Mouse (Mus musculus) gastrocnemius, postnatal 14 days (tissue): ENCODE data around the gene Pla2g16. TPM values are rescaled to one million over a fixed set of nuclear protein-coding genes. Genes with fewer than 3 reads are reported as not detected.

Source experiments
- DNase-seq: peaks from one replicate; pipeline ENCODE4 v3.0.0; 2021; ENCODE audit warnings: mixed read lengths
- intact Hi-C: fragments of 180-260 bp; cut with DNase I; formaldehyde crosslinking; loops from one replicate; pipeline ENCODE4 v1.15.1; 2025; ENCODE audit warnings: low total_unique reads
- total RNA-seq, 2 experiments: library from RNA; stranded (reverse); gene quantifications; 2 replicates each; pipeline ENCODE4 v1.2.3; 2021

The Pla2g16 gene
- total RNA-seq, 2 experiments from 2014 or later, result 55.0 to 57.6 TPM

DNA sequence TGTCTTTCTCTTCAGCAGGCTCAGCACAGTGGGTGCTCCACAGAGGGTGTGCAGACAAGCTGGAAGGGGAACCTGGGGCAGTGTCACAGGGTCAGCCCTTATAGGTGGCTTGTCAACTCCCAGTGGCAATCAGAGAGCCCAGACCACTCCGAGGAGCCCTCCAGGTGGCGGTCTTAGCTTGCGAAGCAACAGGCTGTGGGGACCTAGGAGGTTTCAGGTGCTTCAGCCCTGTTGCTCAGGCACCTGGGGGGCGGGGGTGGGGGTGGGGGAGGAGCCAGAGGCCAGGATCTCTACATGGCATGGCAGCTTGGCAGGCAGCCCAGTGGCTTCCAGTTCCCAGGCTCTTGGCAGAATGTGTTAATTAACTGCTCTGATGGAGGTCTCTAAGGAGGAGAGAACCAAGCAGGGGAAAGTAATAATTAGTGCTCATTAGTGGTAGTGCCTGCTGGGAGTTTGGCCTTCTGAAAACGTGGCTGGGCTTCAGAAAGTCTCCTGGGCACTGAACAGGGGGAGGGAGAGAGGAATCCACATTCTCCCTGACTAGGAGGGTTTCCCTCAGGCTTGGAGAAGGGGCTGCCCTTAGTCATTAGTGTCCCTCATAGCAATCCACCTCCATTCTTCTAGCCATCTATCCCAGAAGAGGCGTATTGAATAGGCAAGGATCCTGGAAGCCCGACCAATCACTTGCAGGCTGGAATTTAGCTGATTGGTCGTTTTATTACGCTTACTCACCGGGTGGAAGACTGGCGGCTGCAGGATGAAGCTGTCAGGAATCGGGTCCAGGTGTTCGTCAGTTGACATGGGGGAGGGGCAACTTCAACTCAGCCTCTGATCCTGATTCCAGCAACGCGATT, 48.9 kb downstream of the Pla2g16 start:
- intact Hi-C loops, result no loop called here
- no peak for DNase-seq

DNA sequence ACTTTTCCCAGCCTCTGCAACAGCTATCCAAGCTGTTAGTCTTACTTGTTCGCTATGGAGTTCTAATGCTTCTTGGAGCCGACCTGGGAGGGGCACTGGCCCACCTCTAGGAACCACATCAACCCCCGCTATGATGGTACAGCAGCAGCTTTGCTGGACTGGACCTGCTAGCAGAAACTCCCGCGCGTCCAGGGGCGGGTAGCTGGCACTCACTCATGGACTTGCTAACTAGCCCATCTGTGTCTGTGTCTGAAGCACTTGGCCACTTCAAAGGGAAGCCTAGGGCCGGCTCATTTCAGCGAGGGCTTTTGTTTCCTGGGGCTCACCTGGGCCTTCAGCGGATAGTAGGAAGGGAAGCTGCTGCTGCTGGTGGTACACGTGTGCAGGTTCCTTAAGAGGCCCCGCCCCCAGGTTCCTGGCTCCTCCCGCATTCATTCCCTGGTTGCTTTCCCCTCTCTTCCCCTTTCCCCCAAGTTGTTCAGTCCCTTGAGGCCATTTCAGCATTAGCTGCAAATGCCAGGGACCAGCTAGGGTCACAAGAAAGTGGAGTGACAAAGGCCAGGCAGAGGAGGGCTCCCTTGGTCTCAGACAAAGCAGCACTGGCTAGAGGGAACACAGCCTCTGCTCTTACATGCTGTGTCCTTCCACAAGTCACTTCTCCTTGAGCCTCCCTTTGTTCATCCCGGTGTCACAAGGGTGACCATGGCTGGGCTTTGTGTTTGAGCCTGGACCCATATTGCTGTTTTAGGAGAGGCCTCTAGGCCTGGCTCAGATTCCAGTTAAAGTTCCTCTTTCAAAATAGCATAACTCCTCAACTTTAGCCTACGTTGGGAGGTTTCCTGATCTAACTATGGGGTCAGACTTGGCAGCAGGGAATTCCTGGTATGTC, 49.8 kb downstream of the Pla2g16 start, which contains the start of gene Lgals12:
TSS of gene Lgals12 (minus strand) at position 393 of the 889 bp plus-strand sequence.
- no peak for DNase-seq
- intact Hi-C loops, result no loop called here

DNA sequence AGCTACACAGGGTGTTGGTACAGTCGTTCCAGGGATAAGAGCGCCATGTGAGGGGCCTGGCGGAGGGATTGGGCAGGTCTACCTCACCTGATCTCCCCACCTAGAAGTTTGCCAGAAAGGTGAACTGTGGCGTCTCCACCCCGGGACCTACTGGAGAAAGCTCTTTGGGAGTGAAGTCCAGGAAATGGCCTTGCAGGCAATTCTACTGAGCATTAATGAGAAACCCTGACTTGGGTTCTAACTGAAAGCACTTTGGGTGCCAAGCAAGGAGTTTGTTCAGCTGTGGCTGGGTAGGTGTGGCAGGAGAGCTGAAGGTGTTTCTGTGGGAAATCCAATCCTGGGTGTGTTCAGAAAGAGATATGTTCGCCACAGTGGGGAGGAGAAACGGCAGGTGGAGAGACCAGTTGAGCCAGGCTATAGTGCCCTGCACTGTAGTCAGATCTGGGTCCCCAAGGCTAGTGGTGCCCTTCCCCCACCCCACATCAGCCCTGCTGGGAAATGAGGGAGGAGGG, 50.5 kb downstream of the Pla2g16 start:
- no peak for DNase-seq
- intact Hi-C loops, result no loop called here

DNA sequence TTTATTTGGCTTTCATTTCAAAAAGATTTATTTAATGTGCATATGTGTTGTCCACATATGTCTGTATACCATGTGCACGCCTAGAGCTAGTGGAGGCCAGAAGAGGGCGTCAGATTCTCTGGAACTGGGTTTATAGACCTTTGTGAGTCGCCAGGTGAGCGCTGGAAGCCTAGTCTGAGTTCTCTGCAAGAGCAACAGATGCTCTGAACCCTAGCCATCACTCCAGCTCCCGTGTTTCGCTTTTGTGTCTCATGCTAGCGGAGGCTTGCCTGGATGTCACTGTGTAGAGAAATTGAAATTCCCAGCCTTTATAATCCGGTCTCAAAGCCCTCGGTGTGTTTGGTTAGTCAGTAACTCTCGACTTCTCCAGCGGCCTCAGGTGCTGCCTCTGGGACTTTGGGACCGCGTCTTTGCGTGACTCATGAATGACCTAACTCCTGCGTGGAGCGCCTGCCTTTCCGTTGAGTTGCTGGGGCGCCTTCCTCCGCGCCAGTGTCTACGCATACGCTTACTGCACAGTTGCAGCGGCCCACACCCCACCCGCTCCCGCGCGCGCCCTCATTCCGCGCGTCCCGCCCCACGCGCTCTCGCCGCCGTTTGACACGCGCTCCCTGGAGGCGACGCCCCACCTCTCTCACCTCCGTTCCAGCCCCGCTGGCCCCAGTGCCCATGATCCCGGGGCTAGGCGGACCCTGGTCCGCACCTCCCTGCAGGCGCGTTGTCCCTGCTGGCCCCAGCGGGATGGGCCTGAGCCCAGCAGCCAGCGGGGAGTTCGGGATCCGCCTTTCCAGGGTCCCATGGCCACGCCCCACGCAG, 54.9 kb downstream of the Pla2g16 start, which contains the start of gene Hrasls5:
TSS of gene Hrasls5 (plus strand) at position 600 of the 816 bp plus-strand sequence.
- intact Hi-C loops, result no loop called here

GRCm38 (mm10) chr19:7613151-7613550, 55.9 kb downstream of the Pla2g16 start:
- intact Hi-C loops, result no loop called here
- DNase-seq, result no peak

More for the DNA sequence above, 54.9 kb downstream of the Pla2g16 start, which contains the start of gene Hrasls5:
- peak; percentile 15 for DNase-seq

- intact Hi-C loops, result loop anchor here (5.0 kb wide), 1 partner anchor 89 kb away; no protein-coding TSS in a partner anchor
- DNase-seq, result no peak
These were observed 59.1 kb downstream of the Pla2g16 start for GRCm38 (mm10) chr19:7616231-7616930.

DNA sequence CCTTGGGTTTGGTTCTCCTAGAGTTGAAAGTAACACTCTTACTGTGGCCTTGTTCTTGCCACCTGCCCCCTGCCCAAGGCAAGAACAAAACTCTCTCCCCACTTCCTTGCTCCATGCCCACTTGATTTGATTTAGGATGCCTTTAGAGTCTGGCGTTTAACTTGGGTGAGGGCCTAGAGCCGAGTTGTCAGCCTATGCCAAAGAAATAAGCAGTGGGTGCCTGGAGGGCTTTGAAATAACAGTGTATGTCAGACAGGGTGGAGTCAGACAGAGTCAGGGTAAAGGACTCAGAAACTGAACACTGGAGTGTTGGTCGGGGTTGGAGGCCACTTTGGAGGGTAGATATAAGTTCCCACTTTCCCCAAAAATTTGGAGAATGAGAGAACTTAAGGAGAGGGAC, 59.8 kb downstream of the Pla2g16 start:
- intact Hi-C loops, result loop anchor here (5.0 kb wide), 1 partner anchor 90 kb away; no protein-coding TSS in a partner anchor
- DNase-seq, result no peak

DNA sequence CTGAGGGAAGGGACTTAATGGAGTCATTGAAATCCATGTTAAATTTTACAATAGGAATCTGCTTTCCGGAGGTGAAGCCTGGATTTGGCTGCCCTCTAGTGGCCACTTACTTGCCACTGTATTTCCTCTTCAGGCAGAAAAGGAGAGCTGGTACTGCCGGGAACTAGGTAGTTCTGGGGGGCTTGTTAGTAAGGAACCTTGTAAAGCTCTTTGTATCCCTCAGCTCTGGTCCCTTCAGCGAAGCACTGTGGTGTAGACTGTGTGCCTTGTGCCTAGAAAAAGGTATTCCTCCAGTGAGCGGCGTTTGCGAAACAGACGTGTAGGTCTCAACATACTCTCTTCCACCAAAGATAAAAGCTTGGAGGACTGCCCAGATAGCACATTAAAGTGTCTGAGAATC, 60.4 kb downstream of the Pla2g16 start:
- peak; percentile 36 for DNase-seq
- intact Hi-C loops, result loop anchor here (5.0 kb wide), 1 partner anchor 90 kb away; no protein-coding TSS in a partner anchor

DNA sequence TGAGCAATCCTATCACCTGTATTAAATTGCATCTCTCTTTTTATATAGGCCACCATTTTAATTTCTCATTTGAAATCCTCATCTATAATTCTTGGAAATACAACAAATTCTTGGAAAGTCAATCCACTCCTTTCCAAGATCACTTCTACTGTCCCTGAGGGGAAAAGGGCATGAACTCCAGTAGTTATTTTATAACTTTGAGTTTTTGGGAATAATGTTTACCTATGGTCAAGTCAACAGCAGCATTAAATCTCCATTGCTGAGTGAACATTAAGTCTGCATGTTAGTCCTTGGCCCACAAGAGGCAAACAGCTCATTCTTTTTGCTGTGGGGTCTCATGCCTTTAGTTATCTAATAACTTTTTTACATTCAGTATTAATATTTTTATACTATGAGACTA, 75.8 kb downstream of the Pla2g16 start:
- no peak for DNase-seq
- intact Hi-C loops, result no loop called here

DNA sequence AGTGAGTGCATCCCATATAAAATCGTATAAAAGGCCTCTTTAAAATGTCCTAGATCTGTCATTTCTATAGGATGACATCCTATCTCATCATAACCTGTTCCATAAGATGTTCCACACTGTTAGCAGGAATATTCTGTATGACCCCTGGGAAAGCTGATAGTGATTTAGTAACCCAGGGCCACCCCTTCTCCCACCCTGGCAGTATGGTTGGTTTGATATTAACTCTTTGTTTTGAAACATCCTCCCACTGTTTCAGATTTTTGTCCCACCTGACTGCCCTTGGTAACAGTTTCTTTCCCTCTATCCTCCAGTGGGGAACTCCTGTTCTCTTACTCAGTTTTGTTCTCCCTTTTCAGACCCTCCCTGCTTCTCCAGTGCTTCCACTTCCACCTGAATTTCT, 76.5 kb downstream of the Pla2g16 start:
- DNase-seq, result no peak
- intact Hi-C loops, result no loop called here

Other genes with a start within 250 kb of the Pla2g16 start
- gene Mark2, start 215.6 kb upstream of the Pla2g16 start, total RNA-seq, result 10 to 100 TPM; 27.7 to 34.1 TPM
- 1 to 10 TPM; 9.4 to 9.5 TPM for gene Spindoc, start 174.5 kb upstream of the Pla2g16 start, total RNA-seq
- 10 to 100 TPM; 10.7 to 11.4 TPM for gene 2700081O15Rik, start 139.8 kb upstream of the Pla2g16 start, total RNA-seq
- gene Rtn3, start 74.2 kb upstream of the Pla2g16 start, total RNA-seq, result 10 to 100 TPM; 37.1 to 40.6 TPM
- gene Atl3, start 63.4 kb upstream of the Pla2g16 start, total RNA-seq, result 10 to 100 TPM; 15.4 to 16.0 TPM
- under 1 TPM; 0.13 to 0.33 TPM for gene Lgals12, start 49.7 kb downstream of the Pla2g16 start, total RNA-seq
- gene Hrasls5, start 55.1 kb downstream of the Pla2g16 start, total RNA-seq, result not detected
- gene Slc22a19, start 153.9 kb downstream of the Pla2g16 start, total RNA-seq, result not detected
- not detected for gene Slc22a26, start 245.2 kb downstream of the Pla2g16 start, total RNA-seq